Mouse (Mus musculus): ENCODE results near the gene Rps18.

GRCm38 (mm10) chr17:33928251-33928947, 27.4 kb downstream of the Rps18 start:
- no peak for TF ChIP-seq POLR2A (IDR thresholded peaks at IDR 0.05; ENCODE audit: insufficient read length, low read depth)
- TF ChIP-seq MYOD1 (IDR thresholded peaks at IDR 0.05; ENCODE audit: control insufficient read depth in 1 of 3, insufficient read length in 2 of 3, low read depth in 2 of 3), result no peak
- no peak for TF ChIP-seq MAX (IDR thresholded peaks at IDR 0.05; ENCODE audit: low read depth)
- no peak for TF ChIP-seq USF1 (IDR thresholded peaks at IDR 0.05; ENCODE audit: low read depth)
- no peak for TF ChIP-seq REST (IDR thresholded peaks at IDR 0.05; ENCODE audit: insufficient read depth, insufficient read length)
- no peak for TF ChIP-seq TCF12 (IDR thresholded peaks at IDR 0.05; ENCODE audit: insufficient read depth, poor library complexity, severe bottlenecking)
- TF ChIP-seq CEBPB (IDR thresholded peaks at IDR 0.05; ENCODE audit: insufficient read depth, poor library complexity, severe bottlenecking), result no peak
- no peak for TF ChIP-seq E2F4 (IDR thresholded peaks at IDR 0.05; ENCODE audit: insufficient read depth)
